Mouse (Mus musculus) MEL (cell line): ENCODE results near the gene Mcm3.

Source experiments
- CHD1 ChIP-seq: IDR thresholded peaks from 2 replicates; pipeline ENCODE4 v1.6.1; 2012; ENCODE audit warnings: low read depth, mild to moderate bottlenecking, inconsistent platforms, low read length, improper control_type of control experiment
- HCFC1 ChIP-seq: IDR thresholded peaks from 2 replicates; pipeline ENCODE4 v1.6.1; 2012; ENCODE audit warnings: low read depth, mild to moderate bottlenecking, inconsistent platforms, low read length, improper control_type of control experiment, moderate library complexity
- KAT2A ChIP-seq: conservative IDR thresholded peaks from 2 replicates; pipeline ENCODE4 v1.6.1; 2012; ENCODE audit warnings: low read depth, low read length, improper control_type of control experiment, inconsistent platforms
- MEF2A ChIP-seq: IDR thresholded peaks from 2 replicates; pipeline ENCODE4 v1.6.1; 2014; ENCODE audit warnings: low read depth, mild to moderate bottlenecking, inconsistent platforms, low read length, improper control_type of control experiment; ENCODE audit not compliant: poor library complexity, insufficient replicate concordance, severe bottlenecking; ENCODE audit errors: extremely low read depth
- POLR2A ChIP-seq, 2 experiments: IDR thresholded peaks; 2 replicates each; pipeline ENCODE4 v1.6.1; 2011 to 2012; ENCODE audit warnings: low read length in 2 of 2, mild to moderate bottlenecking in 2 of 2, control low read depth in 1 of 2, improper control_type of control experiment in 1 of 2, low read depth in 1 of 2, moderate library complexity in 1 of 2; ENCODE audit not compliant: control insufficient read depth in 1 of 2, insufficient read depth in 1 of 2, poor library complexity in 1 of 2
- POLR2AphosphoS2 ChIP-seq: IDR thresholded peaks from 2 replicates; pipeline ENCODE4 v1.6.1; 2011; ENCODE audit warnings: low read length, improper control_type of control experiment
- RCOR1 ChIP-seq: IDR thresholded peaks from 2 replicates; pipeline ENCODE4 v1.6.1; 2012; ENCODE audit warnings: low read depth, mild to moderate bottlenecking, inconsistent platforms, low read length, improper control_type of control experiment
- USF1 ChIP-seq: IDR thresholded peaks from 2 replicates; pipeline ENCODE4 v1.6.1; 2014; ENCODE audit warnings: low read depth, mild to moderate bottlenecking, inconsistent platforms, low read length, improper control_type of control experiment, moderate library complexity
- ZKSCAN1 ChIP-seq: IDR thresholded peaks from 2 replicates; pipeline ENCODE4 v1.6.1; 2012; ENCODE audit warnings: low read depth, mild to moderate bottlenecking, inconsistent platforms, low read length, improper control_type of control experiment, moderate library complexity

DNA sequence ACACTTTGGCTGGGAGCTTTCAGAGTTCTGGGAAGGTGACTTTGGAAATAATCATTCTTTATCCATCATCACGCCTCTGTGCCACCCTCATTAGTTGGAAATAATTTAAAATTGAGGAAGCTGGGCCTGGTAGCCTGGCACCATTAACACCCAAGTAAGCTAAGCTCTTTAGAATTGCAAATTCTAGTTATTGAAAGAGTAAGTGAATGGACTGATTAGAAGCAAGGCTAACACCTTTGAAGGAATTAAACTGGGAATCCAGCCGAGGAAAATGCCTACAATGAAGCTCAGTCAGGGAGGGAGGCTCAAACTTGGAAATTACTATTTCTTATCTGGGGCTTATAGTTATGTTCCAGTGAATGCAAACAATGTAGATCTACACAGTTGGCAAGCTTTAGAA, 3.8 kb upstream of the Mcm3 start:
- TF ChIP-seq POLR2AphosphoS2 (no peak), ZKSCAN1 (no peak), POLR2A (IDR thresholded peaks at IDR 0.05; ENCODE audit: control insufficient read depth in 1 of 2, insufficient read depth in 1 of 2, low read depth in 1 of 2, low read length in 2 of 2, poor library complexity in 1 of 2) (no peak), CHD1 (no peak), KAT2A (no peak), RCOR1 (no peak), HCFC1 (no peak), MEF2A (no peak), USF1 (no peak)
